Comparison of ENCODE assay signal across 8 mouse cellular contexts in genomic region chr2:32714117-32714986, GRCm38 (mm10). TPM values are rescaled to one million over a fixed set of nuclear protein-coding genes. Genes with fewer than 3 reads are reported as not detected.
A peak's percentile ranks its signal among the peaks of the same experiment; 100 is the strongest.
DNase-seq lines count a peak whose midpoint lies in the region; ATAC-seq lines count a peak whose summit lies in the region.

No protein-coding gene starts in this region.

- peak overlapping the region; percentile 35 for H3K9ac ChIP-seq in heart, embryonic 11.5 days (ENCODE audit: low read depth, low read length)
- H3K9ac ChIP-seq in embryonic facial prominence, embryonic 11.5 days (replicated peaks; ENCODE audit: low read length) = no peak overlapping the region
- peak overlapping the region; percentile 55 for H3K9ac ChIP-seq in limb, embryonic 13.5 days

- no peak overlapping the region for H3K4me3 ChIP-seq in heart, embryonic 11.5 days (ENCODE audit: low read depth, low read length)
- no peak overlapping the region for H3K4me3 ChIP-seq in embryonic facial prominence, embryonic 11.5 days (ENCODE audit: low read depth, low read length)
- peak overlapping the region; percentile 77; the same call in 1 of the 2 replicates for H3K4me3 ChIP-seq in limb, embryonic 13.5 days

- H3K9me3 ChIP-seq in heart, embryonic 11.5 days (replicated peaks; ENCODE audit: control insufficient read depth, low read length) = no peaks in the 10 kb centered on the region
- no peaks in the 10 kb centered on the region for H3K9me3 ChIP-seq in embryonic facial prominence, embryonic 11.5 days (replicated peaks; ENCODE audit: control insufficient read depth, low read length)
- H3K9me3 ChIP-seq in limb, embryonic 13.5 days = no peaks in the 10 kb centered on the region

- peak overlapping the region; percentile 27; the same call in 1 of the 2 replicates for H3K4me2 ChIP-seq in heart, embryonic 11.5 days
- no peak overlapping the region for H3K4me2 ChIP-seq in embryonic facial prominence, embryonic 11.5 days (ENCODE audit: low read depth, low read length)
- peak overlapping the region; percentile 79; the same call in 1 of the 2 replicates for H3K4me2 ChIP-seq in limb, embryonic 13.5 days (replicated peaks)

- no peak for DNase-seq in heart, adult 9 months (ENCODE audit: low spot score in 2 of 2)
- DNase-seq in CD4-positive helper T cell, adult 2 months (ENCODE audit: low read depth, low spot score) = peak; percentile 66
- no peak for DNase-seq in embryonic facial prominence, embryonic 11.5 days (ENCODE audit: low spot score)
- DNase-seq in right cerebral cortex, postnatal 25 days = no peak
- DNase-seq in natural killer cell, adult 2 months (ENCODE audit: low spot score in 2 of 2) = no peak
- DNase-seq in retina, embryonic 14.5 days (ENCODE audit: low spot score) = no peak

- ATAC-seq in heart, embryonic 11.5 days (replicated peaks; ENCODE audit: insufficient number of reproducible peaks, low FRiP score, low TSS enrichment) = no peak
- ATAC-seq in embryonic facial prominence, embryonic 11.5 days (replicated peaks; ENCODE audit: insufficient number of reproducible peaks, low FRiP score, low TSS enrichment, low read depth) = no peak
- ATAC-seq in limb, embryonic 13.5 days (ENCODE audit: low FRiP score, low read depth) = no peak

- H3K4me1 ChIP-seq in heart, embryonic 11.5 days (ENCODE audit: control insufficient read depth, insufficient read depth, low read length) = peaks cover 22% of the 10 kb centered on the region
- H3K4me1 ChIP-seq in embryonic facial prominence, embryonic 11.5 days (ENCODE audit: control insufficient read depth, insufficient read depth, low read length) = peaks cover 4% of the 10 kb centered on the region; the same call in 1 of the 2 replicates
- peaks cover 25% of the 10 kb centered on the region for H3K4me1 ChIP-seq in limb, embryonic 13.5 days

- peak overlapping the region; percentile 98 for H3K27ac ChIP-seq in heart, embryonic 11.5 days (ENCODE audit: low read depth, low read length)
- H3K27ac ChIP-seq in embryonic facial prominence, embryonic 11.5 days (replicated peaks; ENCODE audit: low read depth, low read length) = 0 out of 2 replicates have a peak overlapping the region, but pooled peaks have one; percentile 28
- H3K27ac ChIP-seq in limb, embryonic 13.5 days = peak overlapping the region; percentile 97

- no peaks in the 10 kb centered on the region for H3K27me3 ChIP-seq in heart, embryonic 11.5 days (ENCODE audit: control insufficient read depth, insufficient read depth, low read length)
- H3K27me3 ChIP-seq in embryonic facial prominence, embryonic 11.5 days (ENCODE audit: control insufficient read depth, insufficient read depth, low read length) = no peaks in the 10 kb centered on the region
- no peaks in the 10 kb centered on the region for H3K27me3 ChIP-seq in limb, embryonic 13.5 days

- peaks cover 9% of the 10 kb centered on the region for H3K36me3 ChIP-seq in heart, embryonic 11.5 days (ENCODE audit: control insufficient read depth, insufficient read depth, low read length)
- peaks cover 2% of the 10 kb centered on the region for H3K36me3 ChIP-seq in embryonic facial prominence, embryonic 11.5 days (replicated peaks; ENCODE audit: control insufficient read depth, insufficient read depth, low read depth, low read length)
- H3K36me3 ChIP-seq in limb, embryonic 13.5 days = peaks cover 23% of the 10 kb centered on the region

- 42% methylated on average over 11 of the region's 11 CpGs for WGBS in heart, embryonic 11.5 days (ENCODE audit: insufficient replicate concordance)
- 48% methylated on average over 11 of the region's 11 CpGs for whole genome bisulfite sequencing in embryonic facial prominence, embryonic 11.5 days
- 47% methylated on average over 11 of the region's 11 CpGs for WGBS in limb, embryonic 13.5 days

RNA-seq across cellular contexts. Expression of gene Cdk9, which starts 1.5 kb away (rescaled TPM):
- polyA plus RNA-seq in heart, embryonic 11.5 days (2014; fragmentation: Nextera tagmentation; extraction: Ambion mirVana) = 53.8 and 61.2 TPM in 2 replicates
- 79.2 and 89.8 TPM in 2 replicates for polyA plus RNA-seq in embryonic facial prominence, embryonic 11.5 days (2014; fragmentation: Nextera tagmentation; extraction: Ambion mirVana)
- 106 and 112 TPM in 2 replicates for polyA plus RNA-seq in limb, embryonic 13.5 days (2015; fragmentation: Nextera tagmentation; extraction: Ambion mirVana)

RNA-seq across cellular contexts. Expression of gene Sh2d3c, which starts 6.5 kb away (rescaled TPM):
- polyA plus RNA-seq in heart, embryonic 11.5 days (2014; fragmentation: Nextera tagmentation; extraction: Ambion mirVana) = 26.4 and 29.1 TPM in 2 replicates
- polyA plus RNA-seq in embryonic facial prominence, embryonic 11.5 days (2014; fragmentation: Nextera tagmentation; extraction: Ambion mirVana) = 21.1 and 22.2 TPM in 2 replicates
- polyA plus RNA-seq in limb, embryonic 13.5 days (2015; fragmentation: Nextera tagmentation; extraction: Ambion mirVana) = 21.2 and 22.9 TPM in 2 replicates

RNA-seq across cellular contexts. Expression of gene Fpgs, which starts 10.4 kb away (rescaled TPM):
- polyA plus RNA-seq in heart, embryonic 11.5 days (2014; fragmentation: Nextera tagmentation; extraction: Ambion mirVana) = 14.5 and 15.3 TPM in 2 replicates
- 15.6 and 16.3 TPM in 2 replicates for polyA plus RNA-seq in embryonic facial prominence, embryonic 11.5 days (2014; fragmentation: Nextera tagmentation; extraction: Ambion mirVana)
- 34.3 and 35.4 TPM in 2 replicates for polyA plus RNA-seq in limb, embryonic 13.5 days (2015; fragmentation: Nextera tagmentation; extraction: Ambion mirVana)

RNA-seq across cellular contexts. Expression of gene 6330409D20Rik, which starts 26.5 kb away (rescaled TPM):
- 0.32 and 0.46 TPM in 2 replicates for polyA plus RNA-seq in heart, embryonic 11.5 days (2014; fragmentation: Nextera tagmentation; extraction: Ambion mirVana)
- 0.31 and 0.75 TPM in 2 replicates for polyA plus RNA-seq in embryonic facial prominence, embryonic 11.5 days (2014; fragmentation: Nextera tagmentation; extraction: Ambion mirVana)
- polyA plus RNA-seq in limb, embryonic 13.5 days (2015; fragmentation: Nextera tagmentation; extraction: Ambion mirVana) = 0.51 TPM in 1 of 2 replicates, not detected in the other

RNA-seq across cellular contexts. Expression of gene Tor2a, which starts 42.7 kb away (rescaled TPM):
- polyA plus RNA-seq in heart, embryonic 11.5 days (2014; fragmentation: Nextera tagmentation; extraction: Ambion mirVana) = 39.8 and 46.6 TPM in 2 replicates
- 47.8 and 54.3 TPM in 2 replicates for polyA plus RNA-seq in embryonic facial prominence, embryonic 11.5 days (2014; fragmentation: Nextera tagmentation; extraction: Ambion mirVana)
- polyA plus RNA-seq in limb, embryonic 13.5 days (2015; fragmentation: Nextera tagmentation; extraction: Ambion mirVana) = 72.7 and 74.5 TPM in 2 replicates

Comparison
In these comparisons a context has a peak if more than half of its experiments do, and no peak if none do; other contexts are left out.
1. H3K27ac ChIP-seq: peak in every context shown above with its lines; median percentile 98 in heart, embryonic 11.5 days; 97 in limb, embryonic 13.5 days; 28 in embryonic facial prominence, embryonic 11.5 days.